Mouse (Mus musculus): ENCODE measurements at regions not wholly inside any gene's neighbourhood (a gene's known extent, or its start where the extent isn't known, plus 50 kb on each side); places are given as distances from the start of the nearest gene placed in this dataset.

DNA sequence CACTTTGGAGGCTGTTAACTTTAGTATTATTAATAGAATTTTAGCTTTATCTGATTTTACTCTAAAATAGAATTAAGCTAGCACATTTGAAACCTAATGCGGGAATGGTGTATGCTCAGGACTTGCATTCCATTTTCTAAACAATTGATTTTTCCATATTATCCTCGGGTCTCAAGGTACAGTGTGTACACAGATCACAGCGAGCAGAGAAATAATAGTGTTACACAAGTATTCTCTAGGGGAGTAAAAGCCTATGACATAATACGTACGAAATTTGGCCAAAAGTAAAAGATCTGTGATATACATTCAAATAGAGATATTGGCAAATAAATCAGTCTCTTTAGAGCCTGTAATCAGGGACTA is 78.8 kb upstream of the Chl1 start:
- peaks cover 5% of the 10 kb centered on the region; the same call in 1 of the 2 replicates for H3K4me1 ChIP-seq
- no peaks in the 10 kb centered on the region for H3K9me3 ChIP-seq (replicated peaks)
- H3K36me3 ChIP-seq (ENCODE audit: poor library complexity, severe bottlenecking): no peaks in the 10 kb centered on the region
- 69% methylated on average over 5 of the region's 5 CpGs for WGBS
- ATAC-seq: no peak
- H3K4me2 ChIP-seq: no peak overlapping the region
- H3K27me3 ChIP-seq: no peaks in the 10 kb centered on the region
- H3K4me3 ChIP-seq: no peak overlapping the region
- no peak overlapping the region for H3K9ac ChIP-seq
- no peak overlapping the region for H3K27ac ChIP-seq
